Mouse (Mus musculus): ENCODE measurements at regions not wholly inside any gene's neighbourhood (a gene's known extent, or its start where the extent isn't known, plus 50 kb on each side); places are given as distances from the start of the nearest gene placed in this dataset.

GRCm38 (mm10) chr14:64534194-64534593, 430.1 kb downstream of the Prss52 start:
- H3K9me3 ChIP-seq (replicated peaks; ENCODE audit: control insufficient read depth, low read length), result no peaks in the 10 kb centered on the region
- no peaks in the 10 kb centered on the region for H3K27me3 ChIP-seq (ENCODE audit: control insufficient read depth, insufficient read depth, low read length)
- no peak overlapping the region for H3K9ac ChIP-seq (ENCODE audit: low read length)
- H3K36me3 ChIP-seq (ENCODE audit: control insufficient read depth, insufficient read depth, low read length), result no peaks in the 10 kb centered on the region
- H3K4me3 ChIP-seq (replicated peaks; ENCODE audit: low read length), result no peak overlapping the region
- WGBS, result 49% methylated on average over 4 of the region's 4 CpGs
- no peaks in the 10 kb centered on the region for H3K4me1 ChIP-seq (ENCODE audit: control insufficient read depth, insufficient read depth, low read length)
- H3K27ac ChIP-seq (ENCODE audit: low read length), result no peak overlapping the region
- no peak overlapping the region for H3K4me2 ChIP-seq (ENCODE audit: low read depth, low read length)
- no peak for ATAC-seq (ENCODE audit: insufficient read depth, low FRiP score)

- Histone ChIP-seq H3K9me3 (replicated peaks; ENCODE audit: control insufficient read depth, low read length) (no peaks in the 10 kb centered on the region), H3K27me3 (ENCODE audit: control insufficient read depth, insufficient read depth, low read length) (no peaks in the 10 kb centered on the region), H3K4me2 (ENCODE audit: low read depth, low read length) (no peak overlapping the region), H3K36me3 (ENCODE audit: control insufficient read depth, insufficient read depth, low read length) (no peaks in the 10 kb centered on the region), H3K4me1 (ENCODE audit: control insufficient read depth, insufficient read depth, low read length) (no peaks in the 10 kb centered on the region), H3K4me3 (replicated peaks; ENCODE audit: low read length) (no peak overlapping the region), H3K27ac (ENCODE audit: low read length) (no peak overlapping the region), H3K9ac (ENCODE audit: low read length) (no peak overlapping the region)
- 54% methylated on average over 2 of the region's 2 CpGs for WGBS
- ATAC-seq (ENCODE audit: insufficient read depth, low FRiP score), result no peak
Measured at GRCm38 (mm10) chr14:64539436-64539835, 435.4 kb downstream of the Prss52 start.

GRCm38 (mm10) chr14:64545056-64545455, 441.0 kb downstream of the Prss52 start:
- Histone ChIP-seq H3K9me3 (replicated peaks; ENCODE audit: control insufficient read depth, low read length) (no peaks in the 10 kb centered on the region), H3K4me2 (ENCODE audit: low read depth, low read length) (no peak overlapping the region), H3K36me3 (ENCODE audit: control insufficient read depth, insufficient read depth, low read length) (no peaks in the 10 kb centered on the region), H3K27ac (ENCODE audit: low read length) (no peak overlapping the region), H3K4me3 (replicated peaks; ENCODE audit: low read length) (no peak overlapping the region), H3K27me3 (ENCODE audit: control insufficient read depth, insufficient read depth, low read length) (no peaks in the 10 kb centered on the region), H3K9ac (ENCODE audit: low read length) (no peak overlapping the region), H3K4me1 (ENCODE audit: control insufficient read depth, insufficient read depth, low read length) (no peaks in the 10 kb centered on the region)
- no peak for ATAC-seq (ENCODE audit: insufficient read depth, low FRiP score)
- WGBS, result 66% methylated on average over 3 of the region's 3 CpGs

- 2% methylated on average over 4 of the region's 4 CpGs for WGBS
Measured at GRCm38 (mm10) chr14:64546787-64547186, 442.7 kb downstream of the Prss52 start.

GRCm38 (mm10) chr14:64552951-64553350, 448.9 kb downstream of the Prss52 start:
- no peaks in the 10 kb centered on the region for H3K4me1 ChIP-seq (ENCODE audit: control insufficient read depth, insufficient read depth, low read length)
- H3K27me3 ChIP-seq (ENCODE audit: control insufficient read depth, insufficient read depth, low read length), result no peaks in the 10 kb centered on the region
- H3K9me3 ChIP-seq (replicated peaks; ENCODE audit: control insufficient read depth, low read length), result no peaks in the 10 kb centered on the region
- no peak overlapping the region for H3K4me3 ChIP-seq (replicated peaks; ENCODE audit: low read length)
- no peak for ATAC-seq (ENCODE audit: insufficient read depth, low FRiP score)
- H3K4me2 ChIP-seq (ENCODE audit: low read depth, low read length), result no peak overlapping the region
- H3K9ac ChIP-seq (ENCODE audit: low read length), result no peak overlapping the region
- H3K36me3 ChIP-seq (ENCODE audit: control insufficient read depth, insufficient read depth, low read length), result no peaks in the 10 kb centered on the region
- H3K27ac ChIP-seq (ENCODE audit: low read length), result no peak overlapping the region
- 57% methylated on average over 4 of the region's 4 CpGs for WGBS

More at GRCm38 (mm10) chr14:64546787-64547186, 442.7 kb downstream of the Prss52 start:
- no peak for ATAC-seq (ENCODE audit: insufficient read depth, low FRiP score)
- Histone ChIP-seq H3K9ac (ENCODE audit: low read length) (no peak overlapping the region), H3K4me2 (ENCODE audit: low read depth, low read length) (no peak overlapping the region), H3K9me3 (replicated peaks; ENCODE audit: control insufficient read depth, low read length) (no peaks in the 10 kb centered on the region), H3K36me3 (ENCODE audit: control insufficient read depth, insufficient read depth, low read length) (no peaks in the 10 kb centered on the region), H3K4me1 (ENCODE audit: control insufficient read depth, insufficient read depth, low read length) (no peaks in the 10 kb centered on the region), H3K27ac (ENCODE audit: low read length) (no peak overlapping the region), H3K27me3 (ENCODE audit: control insufficient read depth, insufficient read depth, low read length) (no peaks in the 10 kb centered on the region), H3K4me3 (replicated peaks; ENCODE audit: low read length) (no peak overlapping the region)

- no peak overlapping the region for H3K4me2 ChIP-seq (ENCODE audit: low read depth, low read length)
- WGBS, result 88% methylated on average over 7 of the region's 7 CpGs
Measured at GRCm38 (mm10) chr14:64556042-64556441, 452.0 kb downstream of the Prss52 start.

GRCm38 (mm10) chr14:64557453-64557852, 453.4 kb downstream of the Prss52 start:
- H3K9ac ChIP-seq (ENCODE audit: low read length), result no peak overlapping the region
- ATAC-seq (ENCODE audit: insufficient read depth, low FRiP score), result no peak
- WGBS, result 69% methylated on average over 6 of the region's 6 CpGs
- no peaks in the 10 kb centered on the region for H3K36me3 ChIP-seq (ENCODE audit: control insufficient read depth, insufficient read depth, low read length)
- no peaks in the 10 kb centered on the region for H3K4me1 ChIP-seq (ENCODE audit: control insufficient read depth, insufficient read depth, low read length)
- H3K9me3 ChIP-seq (replicated peaks; ENCODE audit: control insufficient read depth, low read length), result no peaks in the 10 kb centered on the region
- H3K27me3 ChIP-seq (ENCODE audit: control insufficient read depth, insufficient read depth, low read length), result no peaks in the 10 kb centered on the region
- H3K27ac ChIP-seq (ENCODE audit: low read length), result no peak overlapping the region
- no peak overlapping the region for H3K4me2 ChIP-seq (ENCODE audit: low read depth, low read length)
- H3K4me3 ChIP-seq (replicated peaks; ENCODE audit: low read length), result no peak overlapping the region

More at GRCm38 (mm10) chr14:64556042-64556441, 452.0 kb downstream of the Prss52 start:
- no peak; the same call in 1 of the 2 replicates for ATAC-seq (ENCODE audit: insufficient read depth, low FRiP score)
- Histone ChIP-seq H3K4me1 (ENCODE audit: control insufficient read depth, insufficient read depth, low read length) (no peaks in the 10 kb centered on the region), H3K9me3 (replicated peaks; ENCODE audit: control insufficient read depth, low read length) (no peaks in the 10 kb centered on the region), H3K36me3 (ENCODE audit: control insufficient read depth, insufficient read depth, low read length) (no peaks in the 10 kb centered on the region), H3K4me3 (replicated peaks; ENCODE audit: low read length) (no peak overlapping the region), H3K27ac (ENCODE audit: low read length) (no peak overlapping the region), H3K27me3 (ENCODE audit: control insufficient read depth, insufficient read depth, low read length) (no peaks in the 10 kb centered on the region), H3K9ac (ENCODE audit: low read length) (no peak overlapping the region)

- Histone ChIP-seq H3K27ac (ENCODE audit: low read length) (no peak overlapping the region), H3K36me3 (ENCODE audit: control insufficient read depth, insufficient read depth, low read length) (no peaks in the 10 kb centered on the region), H3K4me2 (ENCODE audit: low read depth, low read length) (no peak overlapping the region), H3K9me3 (replicated peaks; ENCODE audit: control insufficient read depth, low read length) (no peaks in the 10 kb centered on the region), H3K27me3 (ENCODE audit: control insufficient read depth, insufficient read depth, low read length) (no peaks in the 10 kb centered on the region), H3K4me1 (ENCODE audit: control insufficient read depth, insufficient read depth, low read length) (no peaks in the 10 kb centered on the region), H3K9ac (ENCODE audit: low read length) (no peak overlapping the region), H3K4me3 (replicated peaks; ENCODE audit: low read length) (no peak overlapping the region)
- WGBS, result 5% methylated on average over 6 of the region's 6 CpGs
- ATAC-seq (ENCODE audit: insufficient read depth, low FRiP score), result no peak
Measured at GRCm38 (mm10) chr14:64568689-64569088, 464.6 kb downstream of the Prss52 start.

- H3K9ac ChIP-seq (ENCODE audit: low read length), result no peak overlapping the region
- no peaks in the 10 kb centered on the region for H3K4me1 ChIP-seq (ENCODE audit: control insufficient read depth, insufficient read depth, low read length)
- no peaks in the 10 kb centered on the region for H3K36me3 ChIP-seq (ENCODE audit: control insufficient read depth, insufficient read depth, low read length)
- H3K4me3 ChIP-seq (replicated peaks; ENCODE audit: low read length), result no peak overlapping the region
- no peaks in the 10 kb centered on the region for H3K27me3 ChIP-seq (ENCODE audit: control insufficient read depth, insufficient read depth, low read length)
- no peaks in the 10 kb centered on the region for H3K9me3 ChIP-seq (replicated peaks; ENCODE audit: control insufficient read depth, low read length)
- no peak for ATAC-seq (ENCODE audit: insufficient read depth, low FRiP score)
- WGBS, result 76% methylated on average over 7 of the region's 7 CpGs
- H3K27ac ChIP-seq (ENCODE audit: low read length), result no peak overlapping the region
- no peak overlapping the region for H3K4me2 ChIP-seq (ENCODE audit: low read depth, low read length)
Measured at GRCm38 (mm10) chr14:64570951-64571350, 466.9 kb downstream of the Prss52 start.

GRCm38 (mm10) chr14:64572756-64573155, 468.7 kb downstream of the Prss52 start:
- Histone ChIP-seq H3K27ac (ENCODE audit: low read length) (no peak overlapping the region), H3K27me3 (ENCODE audit: control insufficient read depth, insufficient read depth, low read length) (no peaks in the 10 kb centered on the region), H3K9ac (ENCODE audit: low read length) (no peak overlapping the region), H3K4me3 (replicated peaks; ENCODE audit: low read length) (no peak overlapping the region), H3K36me3 (ENCODE audit: control insufficient read depth, insufficient read depth, low read length) (no peaks in the 10 kb centered on the region), H3K4me2 (ENCODE audit: low read depth, low read length) (no peak overlapping the region), H3K4me1 (ENCODE audit: control insufficient read depth, insufficient read depth, low read length) (no peaks in the 10 kb centered on the region), H3K9me3 (replicated peaks; ENCODE audit: control insufficient read depth, low read length) (no peaks in the 10 kb centered on the region)
- ATAC-seq (ENCODE audit: insufficient read depth, low FRiP score), result no peak
- 72% methylated on average over 2 of the region's 2 CpGs for WGBS
